Mouse (Mus musculus) MEL (cell line): ENCODE measurements at regions not wholly inside any gene's neighbourhood (a gene's known extent, or its start where the extent isn't known, plus 50 kb on each side); places are given as distances from the start of the nearest gene placed in this dataset.

ENCODE experiments used
- DNase-seq: peaks from one replicate; pipeline ENCODE4 v3.0.0; 2011; ENCODE audit warnings: low read depth, low spot score
- H3K27ac ChIP-seq: 2 replicates; pipeline ENCODE4 v1.5.1; 2012; ENCODE audit warnings: low read depth, mild to moderate bottlenecking, control low read depth, low read length, moderate library complexity; ENCODE audit not compliant: control insufficient read depth
- H3K27me3 ChIP-seq, 2 experiments: fragments of 150-350 bp in 1 of 2; sonication (generic) in 1 of 2; 2 replicates each; pipeline ENCODE4 v1.6.1; 2012; ENCODE audit warnings: low read length in 2 of 2, mild to moderate bottlenecking in 2 of 2, improper control_type of control experiment in 1 of 2, moderate library complexity in 1 of 2; ENCODE audit not compliant: insufficient read depth in 2 of 2, control insufficient read depth in 1 of 2
- H3K36me3 ChIP-seq, 2 experiments: 2 replicates each; pipeline ENCODE4 v1.6.1; 2012 to 2014; ENCODE audit warnings: low read length in 2 of 2, improper control_type of control experiment in 1 of 2, inconsistent platforms in 1 of 2, mild to moderate bottlenecking in 1 of 2; ENCODE audit not compliant: insufficient read depth in 2 of 2, control insufficient read depth in 1 of 2
- H3K4me1 ChIP-seq, 2 experiments: fragments of 150-350 bp in 1 of 2; sonication (generic) in 1 of 2; 2 replicates each; pipeline ENCODE4 v1.6.1; 2012; ENCODE audit warnings: low read length in 2 of 2, improper control_type of control experiment in 1 of 2, mild to moderate bottlenecking in 1 of 2; ENCODE audit not compliant: insufficient read depth in 2 of 2, control insufficient read depth in 1 of 2
- H3K4me3 ChIP-seq, 2 experiments: fragments of 150-350 bp in 1 of 2; sonication (generic) in 1 of 2; 2 replicates each; pipeline ENCODE4 v1.5.1; 2012; ENCODE audit warnings: low read depth in 2 of 2, low read length in 2 of 2, mild to moderate bottlenecking in 2 of 2, moderate library complexity in 2 of 2, control low read depth in 1 of 2, improper control_type of control experiment in 1 of 2; ENCODE audit not compliant: control insufficient read depth in 1 of 2, insufficient read depth in 1 of 2
- H3K79me2 ChIP-seq: 2 replicates; pipeline ENCODE4 v1.6.1; 2012; ENCODE audit warnings: mild to moderate bottlenecking, low read length, moderate library complexity; ENCODE audit not compliant: control insufficient read depth, poor library complexity, insufficient read depth
- H3K9ac ChIP-seq: 2 replicates; pipeline ENCODE4 v1.6.1; 2012; ENCODE audit warnings: low read depth, mild to moderate bottlenecking, control low read depth, low read length, moderate library complexity; ENCODE audit not compliant: control insufficient read depth, poor library complexity, severe bottlenecking
- H3K9me3 ChIP-seq: fragments of 150-350 bp; sonication (generic); replicated peaks from 2 replicates; pipeline ENCODE4 v1.6.1; 2012; ENCODE audit warnings: mild to moderate bottlenecking, low read length, improper control_type of control experiment, moderate library complexity; ENCODE audit not compliant: insufficient read depth
- CHD1 ChIP-seq: IDR thresholded peaks from 2 replicates; pipeline ENCODE4 v1.6.1; 2012; ENCODE audit warnings: low read depth, mild to moderate bottlenecking, inconsistent platforms, low read length, improper control_type of control experiment
- CHD2 ChIP-seq: IDR thresholded peaks from 2 replicates; pipeline ENCODE4 v1.6.1; 2011; ENCODE audit warnings: low read length, improper control_type of control experiment
- ELF1 ChIP-seq: IDR thresholded peaks from 2 replicates; pipeline ENCODE4 v1.6.1; 2014; ENCODE audit warnings: low read depth, mild to moderate bottlenecking, inconsistent platforms, low read length, improper control_type of control experiment, moderate library complexity
- EP300 ChIP-seq, 2 experiments: IDR thresholded peaks; 2 replicates each; pipeline ENCODE4 v1.6.1; 2011; ENCODE audit warnings: improper control_type of control experiment in 2 of 2, low read length in 2 of 2, low read depth in 1 of 2, mild to moderate bottlenecking in 1 of 2
- ETS1 ChIP-seq: IDR thresholded peaks from 2 replicates; pipeline ENCODE4 v1.6.1; 2012; ENCODE audit warnings: low read depth, mild to moderate bottlenecking, inconsistent platforms, low read length, improper control_type of control experiment, moderate library complexity
- GABPA ChIP-seq: IDR thresholded peaks from 2 replicates; pipeline ENCODE4 v1.6.1; 2012; ENCODE audit warnings: low read depth, mild to moderate bottlenecking, inconsistent platforms, low read length, improper control_type of control experiment, moderate library complexity
- GATA1 ChIP-seq: IDR thresholded peaks from 2 replicates; pipeline ENCODE4 v1.6.1; 2011; ENCODE audit warnings: low read depth, low read length, improper control_type of control experiment
- MAZ ChIP-seq: IDR thresholded peaks from 2 replicates; pipeline ENCODE4 v1.6.1; 2012; ENCODE audit warnings: low read depth, mild to moderate bottlenecking, inconsistent platforms, low read length, improper control_type of control experiment
- MYB ChIP-seq: IDR thresholded peaks from 2 replicates; pipeline ENCODE4 v1.6.1; 2011; ENCODE audit warnings: mild to moderate bottlenecking, low read depth, low read length, improper control_type of control experiment
- NELFE ChIP-seq: IDR thresholded peaks from 2 replicates; pipeline ENCODE4 v1.6.1; 2011; ENCODE audit warnings: low read depth, low read length, improper control_type of control experiment
- POLR2A ChIP-seq, 2 experiments: IDR thresholded peaks; 2 replicates each; pipeline ENCODE4 v1.6.1; 2011 to 2012; ENCODE audit warnings: low read length in 2 of 2, mild to moderate bottlenecking in 2 of 2, control low read depth in 1 of 2, improper control_type of control experiment in 1 of 2, low read depth in 1 of 2, moderate library complexity in 1 of 2; ENCODE audit not compliant: control insufficient read depth in 1 of 2, insufficient read depth in 1 of 2, poor library complexity in 1 of 2
- POLR2AphosphoS5 ChIP-seq: IDR thresholded peaks from 2 replicates; pipeline ENCODE4 v1.6.1; 2012; ENCODE audit warnings: low read depth, borderline replicate concordance, mild to moderate bottlenecking, inconsistent platforms, low read length, moderate library complexity, mixed read lengths
- RCOR1 ChIP-seq: IDR thresholded peaks from 2 replicates; pipeline ENCODE4 v1.6.1; 2012; ENCODE audit warnings: low read depth, mild to moderate bottlenecking, inconsistent platforms, low read length, improper control_type of control experiment
- TAL1 ChIP-seq: IDR thresholded peaks from 2 replicates; pipeline ENCODE4 v1.6.1; 2012; ENCODE audit warnings: mild to moderate bottlenecking, inconsistent platforms, low read length, moderate library complexity, mixed read lengths
- TBP ChIP-seq: IDR thresholded peaks from 2 replicates; pipeline ENCODE4 v1.8.0; 2011; ENCODE audit warnings: low read depth, low read length, improper control_type of control experiment
- UBTF ChIP-seq: IDR thresholded peaks from 2 replicates; pipeline ENCODE4 v1.6.1; 2012; ENCODE audit warnings: low read depth, mild to moderate bottlenecking, inconsistent platforms, low read length, improper control_type of control experiment, moderate library complexity, borderline replicate concordance; ENCODE audit not compliant: insufficient read depth
- USF1 ChIP-seq: IDR thresholded peaks from 2 replicates; pipeline ENCODE4 v1.6.1; 2014; ENCODE audit warnings: low read depth, mild to moderate bottlenecking, inconsistent platforms, low read length, improper control_type of control experiment, moderate library complexity
- ZKSCAN1 ChIP-seq: IDR thresholded peaks from 2 replicates; pipeline ENCODE4 v1.6.1; 2012; ENCODE audit warnings: low read depth, mild to moderate bottlenecking, inconsistent platforms, low read length, improper control_type of control experiment, moderate library complexity
- ZNF384 ChIP-seq: IDR thresholded peaks from 2 replicates; pipeline ENCODE4 v1.6.1; 2012; ENCODE audit warnings: low read depth, mild to moderate bottlenecking, inconsistent platforms, low read length, improper control_type of control experiment

GRCm38 (mm10) chr2:99329166-99329565 is 662.1 kb upstream of the Gm10800 start:
- no peak for DNase-seq
- Histone ChIP-seq H3K27me3 (no peaks in the 10 kb centered on the region), H3K9me3 (no peaks in the 10 kb centered on the region), H3K79me2 (no peaks in the 10 kb centered on the region), H3K27ac (no peak overlapping the region), H3K4me3 (no peak overlapping the region), H3K4me1 (no peaks in the 10 kb centered on the region), H3K36me3 (no peaks in the 10 kb centered on the region), H3K9ac (no peak overlapping the region)
- TF ChIP-seq ZNF384 = no peak
- TF ChIP-seq UBTF = no peak
- TF ChIP-seq RCOR1 = no peak
- TF ChIP-seq POLR2A (IDR thresholded peaks at IDR 0.05; ENCODE audit: control insufficient read depth in 1 of 2, insufficient read depth in 1 of 2, low read depth in 1 of 2, low read length in 2 of 2, poor library complexity in 1 of 2) = no peak
- TF ChIP-seq GATA1 = no peak
- TF ChIP-seq ELF1 = no peak
- no peak for TF ChIP-seq TAL1
- no peak for TF ChIP-seq ZKSCAN1
- TF ChIP-seq CHD1 = no peak
- no peak for TF ChIP-seq MAZ
- TF ChIP-seq NELFE = no peak
- no peak for TF ChIP-seq EP300 (IDR thresholded peaks at IDR 0.05; ENCODE audit: low read depth in 1 of 2, low read length in 2 of 2)
- TF ChIP-seq TBP = no peak
- no peak for TF ChIP-seq ETS1
- TF ChIP-seq CHD2 = no peak
- TF ChIP-seq MYB = no peak
- TF ChIP-seq USF1 = no peak
- no peak for TF ChIP-seq POLR2AphosphoS5
- no peak for TF ChIP-seq GABPA
